Mouse (Mus musculus) kidney, postnatal 0 days (tissue): ENCODE data around the gene Cmtm3. TPM values are rescaled to one million over a fixed set of nuclear protein-coding genes. Genes with fewer than 3 reads are reported as not detected.

Experiments
- ATAC-seq: fragments of 200-750 bp; cut with Nextera tagmentation; replicated peaks from 2 replicates; pipeline ENCODE4 v1.8.0; 2017; ENCODE audit warnings: low read depth, moderate number of reproducible peaks, moderate TSS enrichment, moderate library complexity; ENCODE audit not compliant: low FRiP score
- DNase-seq: peaks from one replicate; pipeline ENCODE4 v3.0.0-alpha.2; 2016; ENCODE audit warnings: low spot score
- H3K27ac ChIP-seq: fragments of 300-500 bp; sonication (generic); 2 replicates; pipeline ENCODE4 v1.5.1; 2014; ENCODE audit warnings: mild to moderate bottlenecking
- H3K27me3 ChIP-seq: fragments of 300-500 bp; sonication (generic); 2 replicates; pipeline ENCODE4 v1.6.1; 2014; ENCODE audit warnings: low read length, mixed read lengths; ENCODE audit not compliant: insufficient read depth
- H3K36me3 ChIP-seq: fragments of 300-500 bp; sonication (generic); 2 replicates; pipeline ENCODE4 v1.6.1; 2014; ENCODE audit warnings: low read length, mixed read lengths; ENCODE audit not compliant: insufficient read depth
- H3K4me1 ChIP-seq: fragments of 300-500 bp; sonication (generic); replicated peaks from 2 replicates; pipeline ENCODE4 v1.6.1; 2014; ENCODE audit warnings: antibody characterized with exemption, low read length, mixed read lengths; ENCODE audit not compliant: insufficient read depth
- H3K4me2 ChIP-seq: fragments of 300-500 bp; sonication (generic); 2 replicates; pipeline ENCODE4 v1.6.1; 2014; ENCODE audit warnings: mild to moderate bottlenecking, low read length, moderate library complexity, mixed read lengths
- H3K4me3 ChIP-seq: fragments of 300-500 bp; sonication (generic); replicated peaks from 2 replicates; pipeline ENCODE4 v1.5.1; 2014; ENCODE audit warnings: low read depth, low read length
- H3K9ac ChIP-seq: fragments of 300-500 bp; sonication (generic); 2 replicates; pipeline ENCODE4 v1.6.1; 2014; ENCODE audit warnings: low read depth, low read length
- H3K9me3 ChIP-seq: fragments of 300-500 bp; sonication (generic); replicated peaks from 2 replicates; pipeline ENCODE4 v1.6.1; 2016; ENCODE audit warnings: low read length, inconsistent platforms, mixed read lengths
- CTCF ChIP-seq: IDR thresholded peaks from 2 replicates; pipeline ENCODE4 v1.5.1; 2016; ENCODE audit warnings: antibody characterized with exemption, low read depth, mild to moderate bottlenecking, moderate library complexity
- WGBS: fragments of 180-500 bp; shearing (Covaris S2); extraction: QIAGEN DNeasy Blood & Tissue Kit; methylation state at CpG from one replicate; pipeline ENCODE4 v1.1.7; 2014; 5-methylcytosine and 5-hydroxymethylcytosine counted together
- polyA plus RNA-seq: library from polyadenylated mRNA; unstranded; fragments of >200 nt; fragmentation: Nextera tagmentation; extraction: Ambion mirVana; gene quantifications from 2 replicates; pipeline ENCODE4 v1.2.1, GENCODE M21; 2015

Gene Cmtm3
- polyA plus RNA-seq, 1 experiment from 2014 or later: 125 TPM

GRCm38 (mm10) chr8:104387501-104387900 lies 48.3 kb downstream of the Cmtm3 start:
- Histone ChIP-seq H3K4me1 (peaks cover 29% of the 10 kb centered on the region), H3K36me3 (no peaks in the 10 kb centered on the region), H3K4me3 (no peak overlapping the region), H3K9ac (no peak overlapping the region), H3K9me3 (no peaks in the 10 kb centered on the region), H3K4me2 (no peak overlapping the region), H3K27ac (0 out of 2 replicates have a peak overlapping the region, but pooled peaks have one; percentile 25), H3K27me3 (no peaks in the 10 kb centered on the region)
- 46% methylated on average over 7 of the region's 7 CpGs for WGBS
- ATAC-seq (no peak), DNase-seq (no peak)
- no peak for TF ChIP-seq CTCF

GRCm38 (mm10) chr8:104387980-104388379 lies 48.8 kb downstream of the Cmtm3 start:
- ATAC-seq: peak; percentile 55; the same call in 1 of the 2 replicates
- DNase-seq: peak; percentile 62

GRCm38 (mm10) chr8:104390245-104390644 lies 51.0 kb downstream of the Cmtm3 start:
- H3K9me3 ChIP-seq: no peaks in the 10 kb centered on the region
- no peak overlapping the region for H3K4me3 ChIP-seq
- no peak for DNase-seq
- WGBS: 82% methylated on average over 8 of the region's 8 CpGs
- no peak for TF ChIP-seq CTCF
- no peak overlapping the region for H3K4me2 ChIP-seq
- H3K36me3 ChIP-seq: no peaks in the 10 kb centered on the region
- no peak for ATAC-seq
- no peak overlapping the region for H3K27ac ChIP-seq
- H3K9ac ChIP-seq: no peak overlapping the region
- H3K27me3 ChIP-seq: no peaks in the 10 kb centered on the region
- H3K4me1 ChIP-seq: peaks cover 15% of the 10 kb centered on the region

More at GRCm38 (mm10) chr8:104387980-104388379, 48.8 kb downstream of the Cmtm3 start:
- Histone ChIP-seq H3K36me3 (no peaks in the 10 kb centered on the region), H3K27me3 (no peaks in the 10 kb centered on the region), H3K4me3 (no peak overlapping the region), H3K27ac (0 out of 2 replicates have a peak overlapping the region, but pooled peaks have one; percentile 25), H3K4me1 (peaks cover 25% of the 10 kb centered on the region), H3K9me3 (no peaks in the 10 kb centered on the region), H3K9ac (no peak overlapping the region), H3K4me2 (no peak overlapping the region)
- TF ChIP-seq CTCF: no peak
- WGBS: 68% methylated on average over 2 of the region's 2 CpGs

GRCm38 (mm10) chr8:104393139-104393538 lies 53.9 kb downstream of the Cmtm3 start:
- Histone ChIP-seq H3K9me3 (no peaks in the 10 kb centered on the region; the same call in 1 of the 2 replicates), H3K4me1 (peaks cover 9% of the 10 kb centered on the region), H3K36me3 (no peaks in the 10 kb centered on the region), H3K27me3 (no peaks in the 10 kb centered on the region), H3K4me2 (no peak overlapping the region), H3K9ac (no peak overlapping the region), H3K27ac (no peak overlapping the region), H3K4me3 (no peak overlapping the region)
- DNase-seq (no peak), ATAC-seq (no peak)
- no peak for TF ChIP-seq CTCF
- 95% methylated on average over 6 of the region's 7 CpGs for WGBS

- 61% methylated on average over 6 of the region's 6 CpGs for WGBS
- no peak for ATAC-seq
- no peaks in the 10 kb centered on the region for H3K27me3 ChIP-seq
- no peak overlapping the region for H3K9ac ChIP-seq
- no peaks in the 10 kb centered on the region; the same call in 1 of the 2 replicates for H3K9me3 ChIP-seq
- H3K4me2 ChIP-seq: peak overlapping the region; percentile 97; the same call in 1 of the 2 replicates
- no peak for DNase-seq
- H3K27ac ChIP-seq: no peak overlapping the region
- TF ChIP-seq CTCF: no peak
- peaks cover 9% of the 10 kb centered on the region for H3K4me1 ChIP-seq
- peak overlapping the region; percentile 87; the same call in 1 of the 2 replicates for H3K4me3 ChIP-seq
- H3K36me3 ChIP-seq: no peaks in the 10 kb centered on the region
Measured at GRCm38 (mm10) chr8:104393767-104394166, 54.6 kb downstream of the Cmtm3 start.

DNA sequence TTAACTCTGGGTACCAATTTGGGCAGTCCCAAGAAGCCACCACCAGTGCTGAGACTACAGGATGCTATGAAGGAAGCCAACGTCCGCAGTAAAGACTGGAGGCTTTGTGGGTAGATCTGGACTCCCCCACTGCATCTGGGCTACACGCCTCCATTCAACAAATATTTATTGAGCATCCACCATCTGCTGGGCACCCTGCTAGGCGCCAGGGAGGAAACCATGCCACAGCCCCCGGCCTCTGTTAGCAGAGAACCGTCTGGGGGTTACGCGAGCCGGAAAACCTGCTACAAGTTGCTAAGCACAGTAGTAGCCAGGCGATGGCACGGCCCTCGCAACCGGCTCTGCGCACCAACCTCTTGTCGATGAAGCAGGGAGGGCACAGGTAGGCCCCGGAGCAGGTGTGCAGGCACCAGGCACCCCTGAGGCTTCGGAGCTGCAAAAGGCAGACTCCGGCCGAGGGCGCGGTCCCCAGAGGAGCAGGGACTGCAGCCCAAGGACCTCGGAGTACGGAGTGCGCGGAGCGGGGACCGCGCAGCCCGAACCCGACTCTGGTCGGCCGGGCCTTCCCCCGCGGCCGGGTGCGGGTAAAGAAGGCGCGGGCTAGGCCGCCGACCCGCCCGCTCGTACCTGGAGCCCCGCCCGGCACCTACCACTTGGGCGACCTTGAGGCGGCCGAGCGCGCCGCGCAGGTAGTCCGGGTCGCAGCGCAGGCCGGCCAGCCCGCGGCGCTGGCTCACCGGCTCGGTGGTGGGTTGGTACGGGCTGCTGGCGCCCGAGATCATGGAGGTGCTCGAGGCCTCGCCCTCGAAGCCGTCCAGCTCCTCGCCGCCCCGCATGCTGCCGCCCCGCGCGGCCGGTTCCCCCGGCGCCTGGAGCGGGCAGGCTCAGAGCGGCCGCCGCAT lies 55.8 kb downstream of the Cmtm3 start:
- ATAC-seq: peak; percentile 85
- H3K4me3 ChIP-seq: peak overlapping the region; percentile 87
- H3K4me2 ChIP-seq: peak overlapping the region; percentile 97
- peak overlapping the region; percentile 89 for H3K9ac ChIP-seq
- no peaks in the 10 kb centered on the region for H3K36me3 ChIP-seq
- no peak for TF ChIP-seq CTCF
- peak overlapping the region; percentile 85 for H3K27ac ChIP-seq
- H3K27me3 ChIP-seq: no peaks in the 10 kb centered on the region
- no peaks in the 10 kb centered on the region; the same call in 1 of the 2 replicates for H3K9me3 ChIP-seq
- DNase-seq: peak; percentile 27
- under 1% methylated on average over 61 of the region's 82 CpGs for WGBS
- peaks cover 9% of the 10 kb centered on the region for H3K4me1 ChIP-seq
